Mouse (Mus musculus) adrenal gland, postnatal 36 days (tissue): ENCODE measurements at regions not wholly inside any gene's neighbourhood (a gene's known extent, or its start where the extent isn't known, plus 50 kb on each side); places are given as distances from the start of the nearest gene placed in this dataset.

Experiments
- DNase-seq, 2 experiments: peaks; one replicate each; pipeline ENCODE4 v3.0.0; 2021; ENCODE audit warnings: mixed read lengths in 1 of 2

GRCm38 (mm10) chr5:54741440-54741839 is 743.1 kb downstream of the Stim2 start:
- no peak for DNase-seq

GRCm38 (mm10) chr5:54746973-54747372 is 748.7 kb downstream of the Stim2 start:
- DNase-seq = no peak

GRCm38 (mm10) chr5:54753372-54753771 is 755.1 kb downstream of the Stim2 start:
- no peak for DNase-seq

- DNase-seq = no peak
Observed at GRCm38 (mm10) chr5:54759657-54760056, 761.4 kb downstream of the Stim2 start.

GRCm38 (mm10) chr5:54763019-54763418 is 764.7 kb downstream of the Stim2 start:
- DNase-seq = no peak

- DNase-seq = peak; percentile 6 to 20
Observed at GRCm38 (mm10) chr5:54796953-54797450, 798.7 kb downstream of the Stim2 start.

GRCm38 (mm10) chr5:54827076-54827475 is 828.8 kb downstream of the Stim2 start:
- no peak for DNase-seq
